Mouse (Mus musculus) adrenal gland, postnatal 36 days (tissue): Measurements from ENCODE around the gene Spint1. TPM values are rescaled to one million over a fixed set of nuclear protein-coding genes. Genes with fewer than 3 reads are reported as not detected.

Experiments
- DNase-seq, 2 experiments: peaks; one replicate each; pipeline ENCODE4 v3.0.0; 2021; ENCODE audit warnings: mixed read lengths in 1 of 2
- long read RNA-seq, 2 experiments: library from polyadenylated mRNA; stranded (forward); transcript quantifications; one replicate each; pipeline ENCODE4 v2.0.0; 2021; ENCODE audit warnings: borderline sequencing depth in 2 of 2
- total RNA-seq, 2 experiments: library from RNA; stranded (reverse); gene quantifications; 2 replicates each; pipeline ENCODE4 v1.2.3; 2021

Spint1 gene
- 1 to 10 TPM; 3.4 to 3.8 TPM for total RNA-seq
- long read RNA-seq, experiment 1, transcript Spint1-203 (10 exons, 2,323 nt), result major isoform, 7 of 9 reads
- long read RNA-seq, experiment 1, partial matches to known transcripts, result 0 of 9 reads
- long read RNA-seq, experiment 1, other reads (novel, unspliced or antisense), result 0 of 9 reads
- long read RNA-seq, experiment 2, partial matches to known transcripts, result 0 of 1 reads
- long read RNA-seq, experiment 2, other reads (novel, unspliced or antisense), result 0 of 1 reads

- peak; percentile 22 to 28 for DNase-seq
Measured at GRCm38 (mm10) chr2:119237210-119237870, at the start of gene Spint1. Spint1 (plus strand) TSS chr2:119237362.

GRCm38 (mm10) chr2:119189029-119189710 is 48.0 kb upstream of the Spint1 start:
- DNase-seq, result peak; percentile 87 to 90

GRCm38 (mm10) chr2:119190969-119191368 is 46.2 kb upstream of the Spint1 start:
- no peak for DNase-seq

GRCm38 (mm10) chr2:119194140-119194539 is 43.0 kb upstream of the Spint1 start:
- no peak for DNase-seq

- no peak for DNase-seq
Measured at GRCm38 (mm10) chr2:119196316-119197108, 40.6 kb upstream of the Spint1 start.

- no peak for DNase-seq
Measured at GRCm38 (mm10) chr2:119197493-119197892, 39.7 kb upstream of the Spint1 start.

- DNase-seq, result no peak
Measured at GRCm38 (mm10) chr2:119198049-119198448, 39.1 kb upstream of the Spint1 start.

GRCm38 (mm10) chr2:119198934-119199333 is 38.2 kb upstream of the Spint1 start:
- DNase-seq, result no peak

GRCm38 (mm10) chr2:119202914-119203453 is 34.2 kb upstream of the Spint1 start:
- DNase-seq, result peak in 1 of 2 experiments; percentile 28

GRCm38 (mm10) chr2:119203871-119204460 is 33.2 kb upstream of the Spint1 start:
- no peak for DNase-seq

- no peak for DNase-seq
Measured at GRCm38 (mm10) chr2:119207961-119208343, 29.2 kb upstream of the Spint1 start.

- peak; percentile 97 for DNase-seq
Measured at GRCm38 (mm10) chr2:119208344-119209175, 28.6 kb upstream of the Spint1 start, which contains the start of the genes Zfyve19 and Dnajc17. Zfyve19 (plus strand) TSS chr2:119208617. Dnajc17 (minus strand) TSS chr2:119208795.

GRCm38 (mm10) chr2:119209176-119209507 is 28.0 kb upstream of the Spint1 start:
- no peak for DNase-seq

GRCm38 (mm10) chr2:119229775-119230704 is 7.1 kb upstream of the Spint1 start, which contains the start of gene Ppp1r14d:
Ppp1r14d (minus strand) TSS chr2:119229906.
- no peak for DNase-seq

- no peak for DNase-seq
Measured at GRCm38 (mm10) chr2:119236682-119237209, 416 bp upstream of the Spint1 start.

- DNase-seq, result peak; percentile 21 to 30
Measured at GRCm38 (mm10) chr2:119237871-119238220, 684 bp downstream of the Spint1 start.

GRCm38 (mm10) chr2:119238671-119239070 is 1.5 kb downstream of the Spint1 start:
- DNase-seq, result no peak

- no peak for DNase-seq
Measured at GRCm38 (mm10) chr2:119240075-119240818, 3.1 kb downstream of the Spint1 start.

GRCm38 (mm10) chr2:119240819-119241186 is 3.6 kb downstream of the Spint1 start:
- no peak for DNase-seq
